Mouse (Mus musculus): ENCODE measurements around the gene Tctn1.

Tctn1 gene

GRCm38 (mm10) chr5:122246547-122247167 lies 17.6 kb downstream of the Tctn1 start:
- no peak for DNase-seq (ENCODE audit: low read depth)

DNA sequence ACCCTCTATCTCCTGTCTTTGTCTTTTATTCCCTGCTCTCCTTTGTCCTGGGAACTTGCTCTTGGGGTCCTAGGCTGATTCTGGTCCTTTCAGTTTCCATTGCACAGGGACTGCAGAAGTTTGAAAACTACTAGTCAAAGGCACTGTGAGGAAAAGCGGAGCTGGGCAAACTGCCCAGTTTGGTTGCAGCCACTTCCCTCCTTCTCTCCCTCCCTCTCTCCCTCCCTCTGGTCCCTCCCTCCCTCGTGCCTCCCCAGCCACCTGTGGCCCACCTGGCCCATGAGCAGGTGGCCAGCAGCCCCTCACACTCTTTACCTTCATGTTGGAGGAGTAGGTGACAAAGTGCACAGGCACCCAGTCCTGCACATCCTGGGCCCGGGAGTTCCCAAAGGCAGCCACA lies 19.1 kb downstream of the Tctn1 start:
- DNase-seq (ENCODE audit: low read depth): no peak

DNA sequence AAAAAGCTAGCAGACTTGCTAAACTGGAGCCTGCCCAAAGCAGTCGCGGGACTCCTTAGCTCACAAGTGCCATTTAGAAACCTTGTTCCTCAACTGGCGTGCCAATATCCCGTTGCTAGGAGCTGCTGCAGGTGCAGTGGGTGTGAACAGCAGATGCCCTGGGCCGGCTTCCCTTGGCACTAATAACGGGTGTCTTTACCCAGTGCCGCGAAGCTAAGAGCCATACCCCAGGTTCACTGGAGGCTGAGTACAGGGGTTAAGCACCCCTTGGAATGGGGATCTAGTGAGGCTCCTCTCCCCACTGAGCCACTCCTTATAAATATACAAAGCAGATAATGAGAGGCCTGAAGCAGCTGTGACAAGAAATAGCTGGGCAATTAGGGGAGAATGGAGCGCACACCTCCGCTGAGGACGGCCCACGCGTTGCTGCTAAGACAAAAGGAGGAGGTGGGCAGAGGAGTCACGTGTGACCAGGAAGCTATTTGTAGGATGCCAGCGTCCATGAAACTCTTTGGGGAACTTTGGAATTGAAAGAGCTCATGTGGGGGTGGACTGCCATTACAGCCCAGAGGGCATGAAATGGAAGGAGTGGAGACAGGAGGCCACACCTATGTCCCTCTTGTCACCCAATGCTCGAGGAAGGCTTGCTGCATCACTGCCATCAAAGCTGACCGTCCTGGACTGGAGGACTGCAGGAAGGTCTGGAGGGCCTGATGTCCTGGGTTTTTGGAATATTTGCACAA lies 20.3 kb downstream of the Tctn1 start:
- no peak for DNase-seq (ENCODE audit: low read depth)

DNA sequence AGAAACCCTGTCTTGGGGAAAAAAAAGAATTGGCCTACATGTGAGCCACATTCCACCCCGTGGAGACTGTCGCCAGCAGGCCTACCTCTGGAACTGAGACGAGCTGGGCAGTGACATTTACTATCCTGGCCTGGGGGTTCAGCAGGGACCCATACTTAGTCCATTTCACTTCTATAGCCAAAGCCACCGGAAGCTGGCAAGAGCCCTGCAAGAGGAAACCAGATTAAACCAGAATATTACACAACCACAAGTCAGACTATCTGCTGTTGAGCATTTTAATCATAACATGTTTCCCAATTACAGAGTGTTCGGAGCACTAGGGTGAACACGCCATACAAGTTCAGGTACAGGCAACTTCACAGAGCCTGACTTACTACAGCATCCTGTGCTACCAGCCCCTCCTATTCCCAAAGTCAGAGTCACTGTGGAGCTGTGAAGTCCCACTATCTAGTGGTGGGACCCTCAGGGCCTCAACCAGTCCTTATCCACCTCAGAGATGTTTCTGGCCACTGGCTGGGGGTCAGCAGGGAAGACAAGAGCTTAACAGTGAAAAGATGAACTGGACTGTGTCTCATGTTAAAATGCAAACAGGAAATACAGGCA lies 21.6 kb downstream of the Tctn1 start:
- DNase-seq (ENCODE audit: low read depth): no peak

GRCm38 (mm10) chr5:122240989-122241388 lies 23.3 kb downstream of the Tctn1 start:
- DNase-seq (ENCODE audit: low read depth): no peak

DNA sequence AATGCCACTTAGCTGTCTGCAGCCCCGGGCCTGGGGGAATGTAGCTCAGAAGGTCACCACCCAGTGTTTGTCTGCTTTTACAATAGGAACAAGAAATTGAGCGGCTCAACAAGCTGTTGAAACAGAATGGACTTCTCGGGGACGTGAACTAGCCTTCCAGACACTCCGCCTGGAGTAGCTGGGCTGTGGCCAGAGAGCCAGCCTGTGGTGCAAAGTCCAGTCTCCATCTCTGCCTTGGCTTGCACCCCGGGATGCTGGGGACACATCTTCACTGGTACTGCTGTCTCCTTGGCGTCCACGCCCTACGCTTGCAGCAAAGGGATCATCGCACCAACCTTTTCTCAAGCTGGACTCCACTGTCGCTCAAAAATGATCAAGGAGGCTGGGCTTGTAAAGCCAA lies 23.7 kb downstream of the Tctn1 start:
- DNase-seq (ENCODE audit: low read depth): no peak

DNA sequence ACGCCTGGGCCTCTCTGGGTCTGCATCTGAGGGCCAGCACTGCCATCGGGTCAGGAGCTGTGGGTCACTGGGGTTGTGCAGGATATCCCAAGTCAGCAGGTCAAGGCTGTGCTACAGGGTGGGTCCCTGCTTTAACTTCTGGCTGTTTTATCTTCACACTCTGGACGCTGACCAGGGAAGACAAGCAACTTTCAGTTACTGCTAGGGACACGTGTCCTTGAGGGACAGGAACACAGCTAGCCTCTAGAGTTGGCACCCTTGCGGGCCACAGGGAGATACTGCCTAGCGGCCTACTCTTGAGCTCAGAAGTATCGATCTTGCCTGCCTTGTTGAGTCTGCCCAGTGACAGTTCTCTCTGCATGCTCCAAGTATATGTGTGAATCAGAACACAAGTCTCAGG lies 24.6 kb downstream of the Tctn1 start:
- DNase-seq (ENCODE audit: low read depth): no peak

GRCm38 (mm10) chr5:122237200-122237599 lies 27.1 kb downstream of the Tctn1 start:
- no peak for DNase-seq (ENCODE audit: low read depth)

DNA sequence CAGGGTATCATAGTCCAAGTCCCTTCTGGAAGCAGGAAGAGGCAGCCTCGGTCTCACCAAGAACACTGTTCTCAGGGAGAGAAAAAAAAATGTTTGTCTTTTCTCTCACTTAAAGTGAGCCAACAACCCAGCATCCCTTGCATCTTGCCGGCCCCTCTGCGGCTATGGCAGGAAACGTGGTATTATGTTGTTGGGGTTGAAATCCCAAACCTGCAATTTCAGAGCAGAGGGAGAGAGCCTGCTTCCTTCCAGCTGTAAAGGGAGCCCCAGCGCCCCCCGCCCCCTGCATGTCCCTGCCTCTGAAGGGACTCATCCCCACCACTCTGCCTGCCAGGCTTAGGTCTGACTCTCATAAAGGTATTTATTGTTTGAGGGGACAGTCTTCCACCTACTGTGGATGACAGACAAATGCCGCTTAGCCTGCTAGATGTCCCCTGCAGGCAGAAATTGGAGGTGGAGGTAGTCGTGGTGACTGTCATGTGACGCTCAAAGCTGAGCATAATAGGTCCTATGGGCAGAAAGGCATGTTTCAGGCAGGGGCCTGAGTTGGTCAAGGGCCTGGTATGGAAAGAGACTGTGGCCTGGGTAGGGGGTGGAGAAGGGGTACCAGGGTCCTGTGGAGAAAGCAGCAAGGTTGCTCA lies 28.9 kb downstream of the Tctn1 start:
- peak; percentile 75 for DNase-seq (ENCODE audit: low read depth)

- peak; percentile 83 for DNase-seq (ENCODE audit: low read depth)
Observed at GRCm38 (mm10) chr5:122234319-122235195, 29.7 kb downstream of the Tctn1 start.

DNA sequence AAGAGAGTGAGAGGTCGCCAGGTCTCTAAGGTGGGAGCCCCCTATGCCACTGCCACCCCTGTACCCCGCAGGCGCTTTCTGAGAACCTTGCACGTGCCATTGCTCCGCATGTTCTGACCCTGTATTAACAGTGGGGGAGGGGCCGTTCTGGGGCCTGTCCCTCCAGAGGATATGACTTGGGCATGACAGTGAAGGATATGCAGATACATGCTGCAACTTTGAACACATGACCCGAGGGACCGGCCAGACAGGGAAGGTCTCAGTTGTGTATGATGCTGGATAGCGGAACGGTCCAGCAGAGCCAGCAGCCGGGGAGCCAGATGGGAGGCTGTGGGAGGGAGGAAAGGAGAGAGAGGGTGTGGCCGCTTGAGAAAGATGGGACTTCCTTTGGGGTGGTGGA lies 30.6 kb downstream of the Tctn1 start:
- DNase-seq (ENCODE audit: low read depth): peak; percentile 88

DNA sequence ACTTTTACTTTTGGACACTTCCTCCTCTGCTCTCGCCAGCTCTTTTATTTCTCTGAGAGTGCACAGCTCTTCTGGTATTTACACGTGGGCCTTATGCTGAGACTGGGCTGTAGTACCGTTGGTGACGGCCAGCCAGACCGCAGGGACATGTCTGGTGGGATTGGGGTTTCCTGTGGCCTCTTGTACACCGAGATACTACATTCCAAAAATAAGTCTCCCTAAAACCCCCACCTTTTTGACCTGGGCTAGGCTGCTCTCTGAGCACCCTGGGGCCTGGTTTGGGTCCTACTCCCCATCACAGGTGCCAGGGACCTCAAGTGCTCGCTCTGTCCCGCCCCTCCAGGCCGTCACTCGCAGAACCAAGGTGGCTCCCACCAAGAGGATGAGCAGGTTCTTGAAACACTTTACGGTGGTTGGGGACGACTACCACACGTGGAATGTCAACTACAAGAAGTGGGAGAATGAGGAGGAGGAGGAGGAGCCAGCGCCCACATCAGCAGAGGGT lies 31.1 kb downstream of the Tctn1 start:
- peak; percentile 75 for DNase-seq (ENCODE audit: low read depth)

GRCm38 (mm10) chr5:122232004-122232403 lies 32.3 kb downstream of the Tctn1 start:
- DNase-seq (ENCODE audit: low read depth): peak; percentile 87

GRCm38 (mm10) chr5:122231431-122231830 lies 32.8 kb downstream of the Tctn1 start:
- peak; percentile 66 for DNase-seq (ENCODE audit: low read depth)

DNA sequence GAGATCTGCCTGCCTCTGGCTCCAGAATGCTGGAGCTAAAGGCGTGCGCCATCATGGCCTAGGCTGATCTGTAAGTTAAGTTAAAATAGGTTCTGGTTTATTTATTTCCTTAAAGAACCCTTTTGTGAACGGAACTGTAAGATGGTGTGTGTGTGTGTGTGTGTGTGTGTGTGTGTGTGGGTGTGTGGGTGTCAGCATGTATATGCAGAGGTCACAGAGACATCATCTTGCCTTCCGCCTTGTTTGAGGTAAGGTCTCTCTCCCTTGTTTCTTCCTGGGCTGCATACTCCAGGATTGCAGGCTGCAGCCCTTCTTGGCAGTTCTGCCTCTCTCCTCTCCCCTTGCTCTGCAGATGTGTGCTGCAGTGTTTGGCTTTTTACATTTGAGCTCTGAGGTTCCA lies 33.4 kb downstream of the Tctn1 start:
- peak; percentile 78 for DNase-seq (ENCODE audit: low read depth)

- no peak for DNase-seq (ENCODE audit: low read depth)
Observed at GRCm38 (mm10) chr5:122228772-122229171, 35.5 kb downstream of the Tctn1 start.

- peak; percentile 68 for DNase-seq (ENCODE audit: low read depth)
Observed at GRCm38 (mm10) chr5:122228271-122228765, 35.9 kb downstream of the Tctn1 start.

- peak; percentile 67 for DNase-seq (ENCODE audit: low read depth)
Observed at GRCm38 (mm10) chr5:122224291-122224690, 40.0 kb downstream of the Tctn1 start.

GRCm38 (mm10) chr5:122221085-122221484 lies 43.2 kb downstream of the Tctn1 start:
- no peak for DNase-seq (ENCODE audit: low read depth)

DNA sequence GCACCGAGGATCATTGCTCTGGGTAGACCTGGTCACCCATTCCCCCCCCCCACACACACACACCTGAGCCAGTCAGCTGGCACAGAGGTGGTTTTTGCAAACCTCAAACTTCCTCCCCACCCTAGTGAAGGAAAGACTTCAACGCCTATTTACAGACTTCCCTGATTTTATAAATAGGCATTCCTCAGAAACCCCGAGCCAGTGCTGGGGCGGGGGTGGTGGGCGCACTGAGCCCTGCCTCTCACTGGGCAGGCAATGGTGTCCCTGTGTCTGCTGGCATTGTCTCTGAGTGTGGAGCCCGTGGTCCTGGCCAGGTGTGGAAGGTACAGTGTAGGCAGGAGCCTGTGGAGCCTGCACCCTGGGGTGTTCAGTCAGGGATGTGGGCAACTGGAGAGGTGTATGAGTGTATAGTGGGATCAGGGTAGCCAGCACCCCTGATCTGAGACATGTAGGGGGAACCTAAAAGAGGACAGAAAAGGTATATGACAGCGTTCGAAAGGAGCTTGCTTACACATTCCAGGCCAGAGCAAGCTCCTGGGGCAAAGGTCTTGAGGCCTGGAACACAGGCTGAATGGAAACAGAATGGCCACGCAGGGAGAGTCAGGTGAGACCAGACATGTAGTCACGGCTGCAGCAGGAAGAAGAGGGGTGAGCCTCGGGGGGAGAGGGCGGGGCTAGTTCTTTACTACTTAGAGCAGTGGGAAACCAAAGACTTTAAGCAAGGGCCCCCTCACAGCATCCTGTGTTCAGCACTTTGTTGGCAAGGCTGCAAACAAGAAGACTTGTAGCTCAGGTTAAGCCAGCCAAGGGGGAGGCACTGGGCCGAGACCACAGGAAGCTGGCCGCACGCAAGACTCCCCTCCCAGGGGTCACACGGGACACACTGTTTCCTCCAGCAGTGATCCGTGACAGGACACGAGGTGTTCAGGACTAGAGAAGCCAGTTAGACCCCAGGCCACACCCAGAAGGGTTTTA lies 44.3 kb downstream of the Tctn1 start:
- DNase-seq (ENCODE audit: low read depth): peak; percentile 87
